Mouse (Mus musculus): Measurements from ENCODE around the gene Gm8369. TPM values are rescaled to one million over a fixed set of nuclear protein-coding genes. Genes with fewer than 3 reads are reported as not detected.
A peak's percentile ranks its signal among the peaks of the same experiment; 100 is the strongest.
"Not testable (repeated sequence)": the region's sequence is repeated elsewhere in the genome, so short reads cannot be mapped to it uniquely, and the experiment has no call there.

The Gm8369 gene
- polyA plus RNA-seq, 1 experiment from 2014 or later = not detected

DNA sequence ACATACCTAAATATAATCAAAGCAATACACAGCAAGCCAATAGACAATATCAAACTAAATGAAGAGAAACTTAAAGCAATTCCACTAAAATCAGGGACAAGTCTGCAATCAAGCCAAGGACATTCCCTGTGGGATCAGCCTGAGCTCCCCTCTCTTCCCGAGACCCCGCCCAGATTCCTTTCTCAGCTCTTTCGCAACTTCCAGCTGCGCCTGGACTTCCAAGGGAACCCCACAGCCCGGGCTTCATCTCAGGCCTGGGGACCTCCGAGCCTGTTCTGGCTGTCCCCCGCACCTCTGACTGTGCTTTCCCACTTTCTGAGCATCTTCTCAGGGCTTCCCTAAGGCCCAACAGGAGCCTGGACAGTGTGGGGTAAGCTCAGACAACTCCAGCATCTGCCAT is 50.9 kb downstream of the Gm8369 start, which contains the start of gene Ms4a4d:
TSS of gene Ms4a4d (plus strand) at position 209 of the 400 bp plus-strand sequence.
- H3K27ac ChIP-seq (ENCODE audit: low read length) = no peak within 1 kb of the TSS
- no peak within 1 kb of the TSS for H3K4me3 ChIP-seq (ENCODE audit: low read length)
- H3K4me1 ChIP-seq (ENCODE audit: insufficient read depth, low read length) = no peaks in the 10 kb centered on the region
- no peaks in the 10 kb centered on the region for H3K36me3 ChIP-seq (ENCODE audit: insufficient read depth, low read length)
- no peak within 1 kb of the TSS for H3K4me2 ChIP-seq (replicated peaks; ENCODE audit: low read depth, low read length)
- WGBS = 12% methylated on average over 7 of the region's 7 CpGs
- H3K9ac ChIP-seq (replicated peaks; ENCODE audit: low read length) = no peak within 1 kb of the TSS
- no peaks in the 10 kb centered on the region for H3K9me3 ChIP-seq (ENCODE audit: low read length)
- H3K27me3 ChIP-seq (ENCODE audit: insufficient read depth, low read length) = no peaks in the 10 kb centered on the region
- ATAC-seq (ENCODE audit: low FRiP score, low TSS enrichment) = no peak

- no peaks in the 10 kb centered on the region for H3K4me1 ChIP-seq (ENCODE audit: insufficient read depth, low read length)
- no peak overlapping the region for H3K9ac ChIP-seq (replicated peaks; ENCODE audit: low read length)
- H3K9me3 ChIP-seq (ENCODE audit: low read length) = no peaks in the 10 kb centered on the region
- no peaks in the 10 kb centered on the region for H3K27me3 ChIP-seq (ENCODE audit: insufficient read depth, low read length)
- no peak overlapping the region for H3K27ac ChIP-seq (ENCODE audit: low read length)
- no peak overlapping the region for H3K4me2 ChIP-seq (replicated peaks; ENCODE audit: low read depth, low read length)
- no peaks in the 10 kb centered on the region for H3K36me3 ChIP-seq (ENCODE audit: insufficient read depth, low read length)
- H3K4me3 ChIP-seq (ENCODE audit: low read length) = no peak overlapping the region
- 0 out of 2 replicates have a peak, but pooled peaks have one; percentile 19 for ATAC-seq (ENCODE audit: low FRiP score, low TSS enrichment)
- 28% methylated on average over 2 of the region's 2 CpGs for WGBS
These were observed 51.6 kb downstream of the Gm8369 start for GRCm38 (mm10) chr19:11537336-11537735.

- H3K4me2 ChIP-seq (replicated peaks; ENCODE audit: low read depth, low read length); H3K9me3 ChIP-seq (ENCODE audit: low read length); H3K4me1 ChIP-seq (ENCODE audit: insufficient read depth, low read length); H3K27ac ChIP-seq (ENCODE audit: low read length); H3K36me3 ChIP-seq (ENCODE audit: insufficient read depth, low read length); ATAC-seq (ENCODE audit: low FRiP score, low TSS enrichment); H3K4me3 ChIP-seq (ENCODE audit: low read length); H3K9ac ChIP-seq (replicated peaks; ENCODE audit: low read length); H3K27me3 ChIP-seq (ENCODE audit: insufficient read depth, low read length): not testable (repeated sequence)
- 76% methylated on average over 1 of the region's 1 CpGs for WGBS
These were observed 54.6 kb downstream of the Gm8369 start for GRCm38 (mm10) chr19:11540166-11540821.

DNA sequence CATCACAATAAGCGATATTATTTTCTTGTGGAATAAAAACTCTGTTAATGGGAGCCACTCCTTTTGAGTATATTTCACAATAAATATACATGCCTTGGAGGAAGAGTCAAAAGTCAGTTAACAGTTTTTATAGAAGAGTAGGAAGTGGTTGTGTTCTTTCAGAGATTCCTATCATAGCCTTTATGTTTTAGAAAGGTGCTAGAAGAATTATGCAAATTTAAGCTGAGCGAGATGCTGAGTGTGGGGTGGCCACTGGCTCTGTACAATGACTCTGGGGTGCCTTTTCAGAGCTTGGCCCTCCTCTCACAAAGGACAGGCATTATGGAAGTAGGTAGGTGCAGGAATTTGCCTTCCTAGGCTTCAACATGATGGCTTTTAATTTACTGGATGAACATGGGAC is 58.6 kb downstream of the Gm8369 start:
- ATAC-seq (ENCODE audit: low FRiP score, low TSS enrichment); H3K9ac ChIP-seq (replicated peaks; ENCODE audit: low read length); H3K27me3 ChIP-seq (ENCODE audit: insufficient read depth, low read length); H3K36me3 ChIP-seq (ENCODE audit: insufficient read depth, low read length); H3K4me3 ChIP-seq (ENCODE audit: low read length); H3K4me1 ChIP-seq (ENCODE audit: insufficient read depth, low read length); H3K4me2 ChIP-seq (replicated peaks; ENCODE audit: low read depth, low read length); H3K9me3 ChIP-seq (ENCODE audit: low read length); H3K27ac ChIP-seq (ENCODE audit: low read length): not testable (repeated sequence)
- 95% methylated on average over 2 of the region's 2 CpGs for WGBS

DNA sequence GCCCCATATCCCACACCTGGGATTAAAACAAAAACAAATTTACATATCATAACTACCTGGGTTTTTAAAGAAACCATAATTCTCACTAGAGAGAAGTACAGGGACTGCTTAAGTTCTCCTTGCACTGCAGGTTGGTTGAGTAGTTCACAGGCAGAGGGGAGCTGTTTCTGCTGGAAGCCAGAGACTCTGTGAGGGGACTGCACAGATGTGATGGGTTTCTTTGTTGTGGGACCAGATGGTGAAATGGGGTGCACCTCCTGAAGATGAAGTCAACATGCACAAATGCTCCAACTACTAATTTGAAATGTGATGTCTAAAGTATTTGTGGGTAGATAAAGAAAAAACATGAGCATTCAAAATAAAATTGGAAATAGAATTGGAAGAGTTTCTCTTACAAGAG is 62.2 kb downstream of the Gm8369 start:
- no peaks in the 10 kb centered on the region for H3K9me3 ChIP-seq (ENCODE audit: low read length)
- H3K4me2 ChIP-seq (replicated peaks; ENCODE audit: low read depth, low read length) = no peak overlapping the region
- H3K36me3 ChIP-seq (ENCODE audit: insufficient read depth, low read length) = no peaks in the 10 kb centered on the region
- H3K4me1 ChIP-seq (ENCODE audit: insufficient read depth, low read length) = no peaks in the 10 kb centered on the region
- no peak overlapping the region for H3K27ac ChIP-seq (ENCODE audit: low read length)
- ATAC-seq (ENCODE audit: low FRiP score, low TSS enrichment) = no peak
- H3K4me3 ChIP-seq (ENCODE audit: low read length) = no peak overlapping the region
- H3K27me3 ChIP-seq (ENCODE audit: insufficient read depth, low read length) = no peaks in the 10 kb centered on the region
- no peak overlapping the region for H3K9ac ChIP-seq (replicated peaks; ENCODE audit: low read length)

DNA sequence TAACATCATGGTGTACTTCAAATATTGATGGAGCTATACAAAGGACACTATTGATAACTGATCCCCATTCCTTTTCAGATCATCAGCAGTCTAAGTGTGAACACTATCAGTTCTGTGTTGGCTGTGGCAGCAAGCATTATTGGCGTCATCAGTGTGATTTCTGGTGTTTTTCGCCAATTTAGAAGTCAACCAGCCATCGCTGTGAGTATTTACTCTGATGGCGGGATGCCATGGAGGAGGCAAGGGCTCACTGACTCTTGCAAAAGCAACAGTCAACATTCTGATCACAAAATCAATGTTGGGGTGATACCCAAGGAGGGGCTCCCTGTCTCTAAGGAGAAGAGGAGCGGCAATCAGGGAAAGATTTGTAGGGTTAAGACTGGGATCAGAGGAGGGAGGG is 69.0 kb downstream of the Gm8369 start:
- Histone ChIP-seq H3K9ac (replicated peaks; ENCODE audit: low read length) (no peak overlapping the region), H3K4me3 (ENCODE audit: low read length) (no peak overlapping the region), H3K9me3 (ENCODE audit: low read length) (no peaks in the 10 kb centered on the region), H3K27ac (ENCODE audit: low read length) (no peak overlapping the region), H3K4me1 (ENCODE audit: insufficient read depth, low read length) (no peaks in the 10 kb centered on the region), H3K27me3 (ENCODE audit: insufficient read depth, low read length) (no peaks in the 10 kb centered on the region), H3K36me3 (ENCODE audit: insufficient read depth, low read length) (no peaks in the 10 kb centered on the region), H3K4me2 (replicated peaks; ENCODE audit: low read depth, low read length) (no peak overlapping the region)
- no peak for ATAC-seq (ENCODE audit: low FRiP score, low TSS enrichment)
- WGBS = 91% methylated on average over 5 of the region's 5 CpGs

DNA sequence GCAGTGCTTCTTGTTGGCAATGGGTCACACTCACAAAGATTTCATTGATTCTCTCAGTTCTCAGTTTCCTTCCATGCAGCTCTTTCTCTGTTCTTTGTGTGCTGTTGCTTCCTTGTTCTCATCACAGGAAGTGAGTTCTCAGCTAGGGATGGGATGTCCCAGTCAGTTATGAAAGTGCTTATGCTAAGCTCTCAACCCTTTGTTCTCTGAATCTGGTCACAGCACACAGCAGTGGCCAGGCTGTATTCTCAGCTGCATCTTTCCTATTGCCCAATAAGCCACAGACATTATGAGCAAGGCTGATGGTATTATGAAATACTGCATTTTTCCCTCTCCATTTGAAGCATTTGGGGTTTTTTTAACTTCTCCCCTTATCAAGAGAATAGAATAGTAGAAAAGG is 73.8 kb downstream of the Gm8369 start:
- H3K4me3 ChIP-seq (ENCODE audit: low read length); H3K36me3 ChIP-seq (ENCODE audit: insufficient read depth, low read length); ATAC-seq (ENCODE audit: low FRiP score, low TSS enrichment); H3K27me3 ChIP-seq (ENCODE audit: insufficient read depth, low read length); H3K27ac ChIP-seq (ENCODE audit: low read length); H3K4me1 ChIP-seq (ENCODE audit: insufficient read depth, low read length); H3K4me2 ChIP-seq (replicated peaks; ENCODE audit: low read depth, low read length); H3K9me3 ChIP-seq (ENCODE audit: low read length); H3K9ac ChIP-seq (replicated peaks; ENCODE audit: low read length): not testable (repeated sequence)

Other genes with a start within 250 kb of the Gm8369 start
- not detected in 2 replicates for gene Ms4a1, start 219.7 kb upstream of the Gm8369 start, polyA plus RNA-seq (2015; fragmentation: Nextera tagmentation; extraction: Ambion mirVana)
- not detected in 2 replicates for gene Ms4a5, start 202.1 kb upstream of the Gm8369 start, polyA plus RNA-seq (2015; fragmentation: Nextera tagmentation; extraction: Ambion mirVana)
- 0.07 and 0.09 TPM in 2 replicates for gene Ms4a14, start 171.5 kb upstream of the Gm8369 start, polyA plus RNA-seq (2015; fragmentation: Nextera tagmentation; extraction: Ambion mirVana)
- 3.3 and 4.1 TPM in 2 replicates for gene Ms4a7, start 149.8 kb upstream of the Gm8369 start, polyA plus RNA-seq (2015; fragmentation: Nextera tagmentation; extraction: Ambion mirVana)
- 5.0 and 5.6 TPM in 2 replicates for gene Ms4a4a, start 110.4 kb upstream of the Gm8369 start, polyA plus RNA-seq (2015; fragmentation: Nextera tagmentation; extraction: Ambion mirVana)
- gene Ms4a4c, start 81.2 kb upstream of the Gm8369 start, polyA plus RNA-seq (2015; fragmentation: Nextera tagmentation; extraction: Ambion mirVana) = 0.41 and 1.4 TPM in 2 replicates
- gene Ms4a4b, start 42.4 kb upstream of the Gm8369 start, polyA plus RNA-seq (2015; fragmentation: Nextera tagmentation; extraction: Ambion mirVana) = 0.17 and 0.30 TPM in 2 replicates
- 4.6 and 5.3 TPM in 2 replicates for gene Ms4a6c, start 16.6 kb upstream of the Gm8369 start, polyA plus RNA-seq (2015; fragmentation: Nextera tagmentation; extraction: Ambion mirVana)
- gene Ms4a6b, start 30.6 kb downstream of the Gm8369 start, polyA plus RNA-seq (2015; fragmentation: Nextera tagmentation; extraction: Ambion mirVana) = 3.2 and 4.1 TPM in 2 replicates
- gene Ms4a4d, start 50.9 kb downstream of the Gm8369 start, polyA plus RNA-seq (2015; fragmentation: Nextera tagmentation; extraction: Ambion mirVana) = 0.17 and 0.19 TPM in 2 replicates
- 1.7 and 2.6 TPM in 2 replicates for gene Ms4a6d, start 118.9 kb downstream of the Gm8369 start, polyA plus RNA-seq (2015; fragmentation: Nextera tagmentation; extraction: Ambion mirVana)
- 2.6 and 3.0 TPM in 2 replicates for gene Ms4a2, start 137.8 kb downstream of the Gm8369 start, polyA plus RNA-seq (2015; fragmentation: Nextera tagmentation; extraction: Ambion mirVana)
- not detected in 2 replicates for gene Ms4a3, start 154.9 kb downstream of the Gm8369 start, polyA plus RNA-seq (2015; fragmentation: Nextera tagmentation; extraction: Ambion mirVana)
- gene Oosp2, start 174.6 kb downstream of the Gm8369 start, polyA plus RNA-seq (2015; fragmentation: Nextera tagmentation; extraction: Ambion mirVana) = not detected in 2 replicates
- not detected in 2 replicates for gene Oosp1, start 205.2 kb downstream of the Gm8369 start, polyA plus RNA-seq (2015; fragmentation: Nextera tagmentation; extraction: Ambion mirVana)
- gene Oosp3, start 211.1 kb downstream of the Gm8369 start, polyA plus RNA-seq (2015; fragmentation: Nextera tagmentation; extraction: Ambion mirVana) = not detected in 2 replicates

All from kidney, embryonic 16.5 days (tissue).